Mouse (Mus musculus): Measurements from ENCODE around the gene Lat2. TPM values are rescaled to one million over a fixed set of nuclear protein-coding genes. Genes with fewer than 3 reads are reported as not detected.

Gene Lat2
- total RNA-seq, 1 experiment: 3.6 TPM

GRCm38 (mm10) chr5:134620457-134620856 lies 5.6 kb upstream of the Lat2 start:
- Histone ChIP-seq H3K4me3 (ENCODE audit: insufficient read depth in 1 of 2, low read depth in 1 of 2, low read length in 2 of 2, poor library complexity in 1 of 2, severe bottlenecking in 1 of 2) (no peak overlapping the region), H3K27ac (ENCODE audit: insufficient read depth, low read depth, low read length, poor library complexity, severe bottlenecking) (no peak overlapping the region), H3K4me1 (ENCODE audit: control insufficient read depth in 2 of 2, insufficient read depth in 2 of 2, low read length in 2 of 2, poor library complexity in 1 of 2) (no peaks in the 10 kb centered on the region; a peak in 1 of 4 replicates), H3K9ac (ENCODE audit: insufficient read depth, low read depth, low read length, poor library complexity, severe bottlenecking) (no peak overlapping the region), H3K9me3 (ENCODE audit: control insufficient read depth, insufficient read depth, low read depth, low read length) (no peaks in the 10 kb centered on the region), H3K36me3 (ENCODE audit: control insufficient read depth, insufficient read depth, low read length, poor library complexity, severe bottlenecking) (peaks cover 62% of the 10 kb centered on the region)
- in situ Hi-C loops (cut with MboI; ENCODE audit: low sequenced_read_pairs in 2 of 2, unreplicated experiment in 2 of 2): no loop called here
- no peak for DNase-seq (ENCODE audit: low read depth, low spot score)
- TF ChIP-seq ZC3H11A (IDR thresholded peaks at IDR 0.05; ENCODE audit: borderline replicate concordance, low read depth, low read length) (no peak), CHD2 (IDR thresholded peaks at IDR 0.05; ENCODE audit: low read depth, low read length) (no peak), MAFK (IDR thresholded peaks at IDR 0.05; ENCODE audit: insufficient read depth, low read depth, low read length) (no peak), ZNF384 (IDR thresholded peaks at IDR 0.05; ENCODE audit: low read depth, low read length) (no peak), HCFC1 (IDR thresholded peaks at IDR 0.05; ENCODE audit: borderline replicate concordance, insufficient read depth, low read length) (no peak)

DNA sequence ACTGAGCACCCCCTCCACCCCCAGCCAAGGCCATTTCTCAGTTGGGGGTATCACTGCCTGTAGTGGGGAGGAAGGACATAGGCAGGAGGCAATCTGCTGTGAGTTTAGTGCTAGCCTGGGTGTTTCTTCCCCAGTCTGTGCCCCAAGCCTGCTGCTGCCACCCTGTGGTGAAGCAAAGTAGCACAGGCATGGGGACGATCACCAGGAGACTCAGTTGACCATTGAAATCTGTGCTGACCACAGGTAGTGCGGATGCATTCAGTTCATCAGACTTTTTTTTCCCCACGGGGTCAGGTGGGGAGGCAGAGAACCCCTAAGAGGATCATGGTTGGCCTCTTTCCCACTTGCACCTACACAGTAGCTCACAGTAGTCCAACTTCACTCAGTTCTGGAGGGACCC lies 2.2 kb upstream of the Lat2 start:
- Histone ChIP-seq H3K4me1 (ENCODE audit: control insufficient read depth in 2 of 2, insufficient read depth in 2 of 2, low read length in 2 of 2, poor library complexity in 1 of 2) (peaks cover 0 to 3% of the 10 kb centered on the region in 2 experiments; a peak in 1 of 4 replicates), H3K36me3 (ENCODE audit: control insufficient read depth, insufficient read depth, low read length, poor library complexity, severe bottlenecking) (peaks cover 31% of the 10 kb centered on the region), H3K9me3 (ENCODE audit: control insufficient read depth, insufficient read depth, low read depth, low read length) (no peaks in the 10 kb centered on the region), H3K27ac (ENCODE audit: insufficient read depth, low read depth, low read length, poor library complexity, severe bottlenecking) (no peak overlapping the region), H3K4me3 (ENCODE audit: insufficient read depth in 1 of 2, low read depth in 1 of 2, low read length in 2 of 2, poor library complexity in 1 of 2, severe bottlenecking in 1 of 2) (no peak overlapping the region), H3K9ac (ENCODE audit: insufficient read depth, low read depth, low read length, poor library complexity, severe bottlenecking) (no peak overlapping the region)
- no peak for DNase-seq (ENCODE audit: low read depth, low spot score)
- in situ Hi-C loops (cut with MboI; ENCODE audit: low sequenced_read_pairs in 2 of 2, unreplicated experiment in 2 of 2): no loop called here
- TF ChIP-seq ZC3H11A (IDR thresholded peaks at IDR 0.05; ENCODE audit: borderline replicate concordance, low read depth, low read length) (peak; percentile 22; the same call in 1 of the 2 replicates), MAFK (IDR thresholded peaks at IDR 0.05; ENCODE audit: insufficient read depth, low read depth, low read length) (no peak)

DNA sequence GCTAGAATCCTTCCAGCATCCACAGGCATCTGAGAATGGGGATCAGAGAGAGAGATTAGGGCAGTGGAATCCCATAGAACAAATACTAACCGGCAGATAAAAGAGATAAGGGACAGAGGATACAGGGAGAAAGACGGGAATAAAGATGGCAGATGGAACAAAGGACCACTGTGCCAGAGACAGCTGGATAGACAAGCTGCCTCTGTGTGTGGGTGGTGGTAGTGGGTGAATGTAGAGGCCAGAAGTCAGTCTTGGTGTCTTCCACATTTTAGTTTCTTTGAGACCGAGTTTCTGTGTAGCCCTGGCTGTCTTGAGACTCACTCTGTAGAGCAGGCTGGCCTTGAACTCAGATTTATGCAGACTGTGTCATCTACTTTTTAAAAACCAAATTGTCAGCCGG lies 955 bp upstream of the Lat2 start:
- TF ChIP-seq CHD2 (IDR thresholded peaks at IDR 0.05; ENCODE audit: low read depth, low read length) (no peak), MAFK (IDR thresholded peaks at IDR 0.05; ENCODE audit: insufficient read depth, low read depth, low read length) (no peak), ZC3H11A (IDR thresholded peaks at IDR 0.05; ENCODE audit: borderline replicate concordance, low read depth, low read length) (no peak), HCFC1 (IDR thresholded peaks at IDR 0.05; ENCODE audit: borderline replicate concordance, insufficient read depth, low read length) (no peak), ZNF384 (IDR thresholded peaks at IDR 0.05; ENCODE audit: low read depth, low read length) (no peak)
- no peak for DNase-seq (ENCODE audit: low read depth, low spot score)
- Histone ChIP-seq H3K9me3 (ENCODE audit: control insufficient read depth, insufficient read depth, low read depth, low read length) (no peaks in the 10 kb centered on the region), H3K4me3 (ENCODE audit: insufficient read depth in 1 of 2, low read depth in 1 of 2, low read length in 2 of 2, poor library complexity in 1 of 2, severe bottlenecking in 1 of 2) (no peak overlapping the region), H3K4me1 (ENCODE audit: control insufficient read depth in 2 of 2, insufficient read depth in 2 of 2, low read length in 2 of 2, poor library complexity in 1 of 2) (peaks cover 0 to 5% of the 10 kb centered on the region in 2 experiments; a peak in 1 of 4 replicates), H3K36me3 (ENCODE audit: control insufficient read depth, insufficient read depth, low read length, poor library complexity, severe bottlenecking) (peaks cover 18% of the 10 kb centered on the region), H3K27ac (ENCODE audit: insufficient read depth, low read depth, low read length, poor library complexity, severe bottlenecking) (no peak overlapping the region), H3K9ac (ENCODE audit: insufficient read depth, low read depth, low read length, poor library complexity, severe bottlenecking) (no peak overlapping the region)
- in situ Hi-C loops (cut with MboI; ENCODE audit: low sequenced_read_pairs in 2 of 2, unreplicated experiment in 2 of 2): no loop called here

GRCm38 (mm10) chr5:134615380-134615779 lies 555 bp upstream of the Lat2 start:
- in situ Hi-C loops (cut with MboI; ENCODE audit: low sequenced_read_pairs in 2 of 2, unreplicated experiment in 2 of 2): no loop called here
- DNase-seq (ENCODE audit: low read depth, low spot score): no peak
- H3K9me3 ChIP-seq (ENCODE audit: control insufficient read depth, insufficient read depth, low read depth, low read length): no peaks in the 10 kb centered on the region
- no peak overlapping the region for H3K27ac ChIP-seq (ENCODE audit: insufficient read depth, low read depth, low read length, poor library complexity, severe bottlenecking)
- TF ChIP-seq HCFC1 (IDR thresholded peaks at IDR 0.05; ENCODE audit: borderline replicate concordance, insufficient read depth, low read length) (no peak), MAFK (IDR thresholded peaks at IDR 0.05; ENCODE audit: insufficient read depth, low read depth, low read length) (no peak), ZC3H11A (IDR thresholded peaks at IDR 0.05; ENCODE audit: borderline replicate concordance, low read depth, low read length) (no peak), CHD2 (IDR thresholded peaks at IDR 0.05; ENCODE audit: low read depth, low read length) (no peak), ZNF384 (IDR thresholded peaks at IDR 0.05; ENCODE audit: low read depth, low read length) (no peak)
- no peak overlapping the region for H3K4me3 ChIP-seq (ENCODE audit: insufficient read depth in 1 of 2, low read depth in 1 of 2, low read length in 2 of 2, poor library complexity in 1 of 2, severe bottlenecking in 1 of 2)
- H3K36me3 ChIP-seq (ENCODE audit: control insufficient read depth, insufficient read depth, low read length, poor library complexity, severe bottlenecking): peaks cover 14% of the 10 kb centered on the region
- H3K9ac ChIP-seq (ENCODE audit: insufficient read depth, low read depth, low read length, poor library complexity, severe bottlenecking): no peak overlapping the region
- H3K4me1 ChIP-seq (ENCODE audit: control insufficient read depth in 2 of 2, insufficient read depth in 2 of 2, low read length in 2 of 2, poor library complexity in 1 of 2): peaks cover 0 to 5% of the 10 kb centered on the region in 2 experiments; a peak in 1 of 4 replicates

DNA sequence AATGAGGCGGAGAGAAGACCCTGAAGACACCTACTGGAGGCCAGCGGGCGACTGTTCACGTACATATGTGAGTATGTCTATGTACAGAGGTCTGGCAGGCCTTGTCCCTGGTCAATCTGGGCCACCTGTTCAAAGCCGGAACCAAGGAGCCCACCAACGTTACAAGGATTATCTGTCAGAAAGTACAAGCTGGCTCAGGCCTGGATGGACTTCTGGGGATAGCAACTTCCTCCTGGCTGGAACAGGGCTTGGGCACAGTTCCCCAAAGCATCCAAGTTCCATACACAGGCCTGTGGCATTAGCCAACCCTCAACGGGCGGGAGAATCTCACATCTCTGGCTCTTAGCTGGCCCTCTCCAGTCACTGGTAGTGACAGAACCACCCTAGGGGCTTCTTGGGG lies 529 bp downstream of the Lat2 start:
- Histone ChIP-seq H3K27ac (ENCODE audit: insufficient read depth, low read depth, low read length, poor library complexity, severe bottlenecking) (no peak overlapping the region), H3K4me3 (ENCODE audit: insufficient read depth in 1 of 2, low read depth in 1 of 2, low read length in 2 of 2, poor library complexity in 1 of 2, severe bottlenecking in 1 of 2) (no peak overlapping the region), H3K9me3 (ENCODE audit: control insufficient read depth, insufficient read depth, low read depth, low read length) (no peaks in the 10 kb centered on the region), H3K4me1 (ENCODE audit: control insufficient read depth in 2 of 2, insufficient read depth in 2 of 2, low read length in 2 of 2, poor library complexity in 1 of 2) (peaks cover 0 to 9% of the 10 kb centered on the region in 2 experiments; a peak in 2 of 4 replicates), H3K9ac (ENCODE audit: insufficient read depth, low read depth, low read length, poor library complexity, severe bottlenecking) (no peak overlapping the region), H3K36me3 (ENCODE audit: control insufficient read depth, insufficient read depth, low read length, poor library complexity, severe bottlenecking) (peaks cover 3% of the 10 kb centered on the region)
- in situ Hi-C loops (cut with MboI; ENCODE audit: low sequenced_read_pairs in 2 of 2, unreplicated experiment in 2 of 2): no loop called here
- no peak for TF ChIP-seq ZC3H11A (IDR thresholded peaks at IDR 0.05; ENCODE audit: borderline replicate concordance, low read depth, low read length)
- no peak for TF ChIP-seq ZNF384 (IDR thresholded peaks at IDR 0.05; ENCODE audit: low read depth, low read length)
- no peak for TF ChIP-seq HCFC1 (IDR thresholded peaks at IDR 0.05; ENCODE audit: borderline replicate concordance, insufficient read depth, low read length)
- no peak for TF ChIP-seq CHD2 (IDR thresholded peaks at IDR 0.05; ENCODE audit: low read depth, low read length)
- no peak for TF ChIP-seq MAFK (IDR thresholded peaks at IDR 0.05; ENCODE audit: insufficient read depth, low read depth, low read length)
- no peak for DNase-seq (ENCODE audit: low read depth, low spot score)

Data from ES-E14 (cell line).